Mouse (Mus musculus) MEL (cell line): Measurements from ENCODE around the gene Dnaic2. TPM values are rescaled to one million over a fixed set of nuclear protein-coding genes. Genes with fewer than 3 reads are reported as not detected.

Source experiments
- DNase-seq: peaks from one replicate; pipeline ENCODE4 v3.0.0; 2011; ENCODE audit warnings: low read depth, low spot score
- H3K27ac ChIP-seq: 2 replicates; pipeline ENCODE4 v1.5.1; 2012; ENCODE audit warnings: low read depth, mild to moderate bottlenecking, control low read depth, low read length, moderate library complexity; ENCODE audit not compliant: control insufficient read depth
- H3K27me3 ChIP-seq, 2 experiments: fragments of 150-350 bp in 1 of 2; sonication (generic) in 1 of 2; 2 replicates each; pipeline ENCODE4 v1.6.1; 2012; ENCODE audit warnings: low read length in 2 of 2, mild to moderate bottlenecking in 2 of 2, improper control_type of control experiment in 1 of 2, moderate library complexity in 1 of 2; ENCODE audit not compliant: insufficient read depth in 2 of 2, control insufficient read depth in 1 of 2
- H3K36me3 ChIP-seq, 2 experiments: 2 replicates each; pipeline ENCODE4 v1.6.1; 2012 to 2014; ENCODE audit warnings: low read length in 2 of 2, improper control_type of control experiment in 1 of 2, inconsistent platforms in 1 of 2, mild to moderate bottlenecking in 1 of 2; ENCODE audit not compliant: insufficient read depth in 2 of 2, control insufficient read depth in 1 of 2
- H3K4me1 ChIP-seq, 2 experiments: fragments of 150-350 bp in 1 of 2; sonication (generic) in 1 of 2; 2 replicates each; pipeline ENCODE4 v1.6.1; 2012; ENCODE audit warnings: low read length in 2 of 2, improper control_type of control experiment in 1 of 2, mild to moderate bottlenecking in 1 of 2; ENCODE audit not compliant: insufficient read depth in 2 of 2, control insufficient read depth in 1 of 2
- H3K4me3 ChIP-seq, 2 experiments: fragments of 150-350 bp in 1 of 2; sonication (generic) in 1 of 2; 2 replicates each; pipeline ENCODE4 v1.5.1; 2012; ENCODE audit warnings: low read depth in 2 of 2, low read length in 2 of 2, mild to moderate bottlenecking in 2 of 2, moderate library complexity in 2 of 2, control low read depth in 1 of 2, improper control_type of control experiment in 1 of 2; ENCODE audit not compliant: control insufficient read depth in 1 of 2, insufficient read depth in 1 of 2
- H3K79me2 ChIP-seq: 2 replicates; pipeline ENCODE4 v1.6.1; 2012; ENCODE audit warnings: mild to moderate bottlenecking, low read length, moderate library complexity; ENCODE audit not compliant: control insufficient read depth, poor library complexity, insufficient read depth
- H3K9ac ChIP-seq: 2 replicates; pipeline ENCODE4 v1.6.1; 2012; ENCODE audit warnings: low read depth, mild to moderate bottlenecking, control low read depth, low read length, moderate library complexity; ENCODE audit not compliant: control insufficient read depth, poor library complexity, severe bottlenecking
- H3K9me3 ChIP-seq: fragments of 150-350 bp; sonication (generic); replicated peaks from 2 replicates; pipeline ENCODE4 v1.6.1; 2012; ENCODE audit warnings: mild to moderate bottlenecking, low read length, improper control_type of control experiment, moderate library complexity; ENCODE audit not compliant: insufficient read depth
- BHLHE40 ChIP-seq: IDR thresholded peaks from 2 replicates; pipeline ENCODE4 v1.6.1; 2012; ENCODE audit warnings: low read depth, mild to moderate bottlenecking, inconsistent platforms, low read length, improper control_type of control experiment, borderline replicate concordance
- CHD2 ChIP-seq: IDR thresholded peaks from 2 replicates; pipeline ENCODE4 v1.6.1; 2011; ENCODE audit warnings: low read length, improper control_type of control experiment
- E2F4 ChIP-seq: IDR thresholded peaks from 2 replicates; pipeline ENCODE4 v1.6.1; 2011; ENCODE audit warnings: low read depth, low read length, improper control_type of control experiment, borderline replicate concordance
- EP300 ChIP-seq, 2 experiments: IDR thresholded peaks; 2 replicates each; pipeline ENCODE4 v1.6.1; 2011; ENCODE audit warnings: improper control_type of control experiment in 2 of 2, low read length in 2 of 2, low read depth in 1 of 2, mild to moderate bottlenecking in 1 of 2
- GABPA ChIP-seq: IDR thresholded peaks from 2 replicates; pipeline ENCODE4 v1.6.1; 2012; ENCODE audit warnings: low read depth, mild to moderate bottlenecking, inconsistent platforms, low read length, improper control_type of control experiment, moderate library complexity
- HCFC1 ChIP-seq: IDR thresholded peaks from 2 replicates; pipeline ENCODE4 v1.6.1; 2012; ENCODE audit warnings: low read depth, mild to moderate bottlenecking, inconsistent platforms, low read length, improper control_type of control experiment, moderate library complexity
- KAT2A ChIP-seq: conservative IDR thresholded peaks from 2 replicates; pipeline ENCODE4 v1.6.1; 2012; ENCODE audit warnings: low read depth, low read length, improper control_type of control experiment, inconsistent platforms
- MXI1 ChIP-seq: IDR thresholded peaks from 2 replicates; pipeline ENCODE4 v1.6.1; 2011; ENCODE audit warnings: mild to moderate bottlenecking, low read depth, low read length, improper control_type of control experiment
- NELFE ChIP-seq: IDR thresholded peaks from 2 replicates; pipeline ENCODE4 v1.6.1; 2011; ENCODE audit warnings: low read depth, low read length, improper control_type of control experiment
- RCOR1 ChIP-seq: IDR thresholded peaks from 2 replicates; pipeline ENCODE4 v1.6.1; 2012; ENCODE audit warnings: low read depth, mild to moderate bottlenecking, inconsistent platforms, low read length, improper control_type of control experiment
- SIN3A ChIP-seq: IDR thresholded peaks from 2 replicates; pipeline ENCODE4 v1.6.1; 2012; ENCODE audit warnings: low read length, improper control_type of control experiment, inconsistent platforms
- TAL1 ChIP-seq: IDR thresholded peaks from 2 replicates; pipeline ENCODE4 v1.6.1; 2012; ENCODE audit warnings: mild to moderate bottlenecking, inconsistent platforms, low read length, moderate library complexity, mixed read lengths
- USF1 ChIP-seq: IDR thresholded peaks from 2 replicates; pipeline ENCODE4 v1.6.1; 2014; ENCODE audit warnings: low read depth, mild to moderate bottlenecking, inconsistent platforms, low read length, improper control_type of control experiment, moderate library complexity
- ZNF384 ChIP-seq: IDR thresholded peaks from 2 replicates; pipeline ENCODE4 v1.6.1; 2012; ENCODE audit warnings: low read depth, mild to moderate bottlenecking, inconsistent platforms, low read length, improper control_type of control experiment
- polyA plus RNA-seq, 2 experiments: library from polyadenylated mRNA; stranded (reverse) in 1 of 2; unstranded in 1 of 2; fragments of >175 nt in 1 of 2; fragments of >200 nt in 1 of 2; gene quantifications; 2 replicates each; pipeline versions ENCODE4 v1.2.1 to v1.2.4; 2012; ENCODE audit warnings: low replicate concordance in 2 of 2, low read depth in 1 of 2; ENCODE audit not compliant: insufficient read length in 2 of 2, insufficient read depth in 1 of 2, missing spikeins in 1 of 2
- total RNA-seq: library from RNA; depleted of rRNA; stranded (reverse); fragments of 300-350 nt; gene quantifications from 2 replicates; pipeline ENCODE4 v1.2.3, GENCODE M21; 2012

Dnaic2 gene
- total and polyA plus RNA-seq, 3 experiments: not detected

DNA sequence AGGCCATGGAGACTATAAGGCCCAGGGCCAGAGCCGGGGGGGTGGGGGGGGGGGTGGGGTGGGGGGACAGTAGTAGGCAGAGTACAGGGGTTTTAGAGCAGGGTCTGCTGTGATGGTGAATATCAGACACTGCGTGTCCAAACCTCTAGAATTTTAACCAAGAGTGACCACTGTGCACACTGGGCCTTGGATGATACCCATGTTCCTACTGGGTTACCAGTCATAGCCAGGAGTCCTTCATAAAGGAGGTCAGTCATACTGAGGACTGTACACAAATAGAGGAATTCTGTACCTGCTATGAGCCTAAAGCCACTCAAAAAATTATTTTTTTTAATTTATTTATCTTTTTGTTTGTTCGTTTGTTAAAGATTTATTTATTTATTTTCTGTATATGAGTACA lies 38.5 kb upstream of the Dnaic2 start:
- no peak overlapping the region for H3K4me3 ChIP-seq
- TF ChIP-seq EP300 (IDR thresholded peaks at IDR 0.05; ENCODE audit: low read depth in 1 of 2, low read length in 2 of 2) (no peak), CHD2 (no peak)
- H3K36me3 ChIP-seq: peaks cover 0 to 5% of the 10 kb centered on the region in 2 experiments; a peak in 2 of 4 replicates
- no peak overlapping the region for H3K27ac ChIP-seq
- H3K9ac ChIP-seq: no peak overlapping the region
- H3K27me3 ChIP-seq: no peaks in the 10 kb centered on the region
- no peaks in the 10 kb centered on the region for H3K79me2 ChIP-seq
- DNase-seq: no peak
- no peaks in the 10 kb centered on the region for H3K9me3 ChIP-seq
- peaks cover 4 to 10% of the 10 kb centered on the region in 2 experiments for H3K4me1 ChIP-seq

DNA sequence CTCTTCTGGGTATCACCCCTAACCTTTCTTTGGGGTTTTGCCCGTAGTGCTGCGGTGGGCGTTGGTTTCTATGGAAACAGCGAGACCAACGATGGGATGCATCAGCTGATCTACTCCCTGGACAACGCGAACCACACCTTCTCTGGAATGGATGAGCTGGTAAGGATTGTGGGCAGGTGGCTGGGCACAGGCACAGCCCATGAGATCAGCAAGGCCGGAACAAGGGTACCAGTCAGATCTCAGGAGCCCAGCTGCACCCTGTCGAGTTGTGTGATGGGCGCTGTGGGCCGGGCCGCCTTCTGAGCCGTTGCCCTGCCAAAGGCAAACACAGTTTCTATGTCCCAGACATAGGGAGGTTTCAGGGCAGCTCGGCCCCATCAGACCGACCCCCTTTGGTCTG lies 37.0 kb upstream of the Dnaic2 start:
- no peak for TF ChIP-seq KAT2A
- no peak for TF ChIP-seq RCOR1
- TF ChIP-seq NELFE: no peak
- H3K27me3 ChIP-seq: no peaks in the 10 kb centered on the region
- no peak overlapping the region for H3K27ac ChIP-seq
- no peaks in the 10 kb centered on the region for H3K4me1 ChIP-seq
- no peaks in the 10 kb centered on the region for H3K79me2 ChIP-seq
- no peak overlapping the region for H3K4me3 ChIP-seq
- H3K9ac ChIP-seq: no peak overlapping the region
- no peaks in the 10 kb centered on the region for H3K36me3 ChIP-seq
- DNase-seq: no peak
- no peaks in the 10 kb centered on the region for H3K9me3 ChIP-seq

DNA sequence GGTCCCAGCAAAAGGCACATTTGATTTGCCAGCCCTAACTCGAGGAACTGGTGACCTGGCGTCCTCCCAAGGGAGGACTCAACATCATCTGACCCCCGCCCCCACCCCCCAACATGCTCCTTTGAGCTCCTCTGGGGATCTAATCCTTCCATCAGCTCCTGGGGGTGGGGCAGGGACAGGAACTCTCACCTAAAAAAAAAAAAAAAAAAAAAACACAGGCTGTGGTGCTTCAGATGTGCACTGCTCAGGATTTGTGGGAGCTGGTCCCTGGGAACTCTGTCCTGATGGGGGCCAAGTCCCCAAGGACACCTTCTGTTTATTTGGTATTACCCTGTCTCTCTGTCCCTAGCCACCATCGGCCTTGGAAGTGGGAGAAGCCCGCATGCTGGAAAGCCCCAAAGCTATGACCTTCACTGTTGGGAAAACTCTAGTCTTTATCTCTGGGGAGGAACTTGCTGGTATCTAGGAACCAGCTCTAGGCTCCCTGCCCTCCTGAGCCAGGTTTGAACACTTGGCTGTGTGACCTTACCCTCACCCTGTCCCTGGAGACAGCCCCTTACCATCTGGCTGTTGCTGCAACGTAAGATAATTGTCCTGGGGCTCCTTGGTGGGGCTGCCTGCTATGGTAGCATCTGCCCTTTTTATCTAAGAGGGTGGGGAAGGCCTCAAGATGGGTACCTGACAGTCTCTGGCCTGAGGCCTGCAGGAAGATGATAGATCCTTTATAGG lies 35.6 kb upstream of the Dnaic2 start:
- no peaks in the 10 kb centered on the region for H3K27me3 ChIP-seq

DNA sequence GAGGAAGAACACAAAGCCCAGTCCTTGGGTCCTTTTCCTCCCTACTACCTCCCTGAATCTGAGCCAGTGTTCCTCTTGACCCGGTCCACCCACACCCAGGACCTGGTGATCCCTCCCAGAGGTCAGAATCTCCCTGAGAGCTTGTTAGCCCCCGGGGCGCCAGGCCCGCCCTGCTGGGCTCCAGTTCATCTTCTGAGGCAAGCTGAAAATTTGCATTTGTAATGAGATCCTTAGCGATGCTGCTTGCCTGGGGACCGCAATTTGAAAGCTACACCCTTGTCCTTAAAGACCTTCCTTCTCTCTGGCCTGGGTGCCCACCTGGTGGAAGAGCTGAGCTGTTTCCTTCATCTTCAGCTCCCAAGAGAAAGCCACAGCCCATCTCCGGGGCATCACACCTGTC lies 34.6 kb upstream of the Dnaic2 start:
- no peaks in the 10 kb centered on the region for H3K79me2 ChIP-seq
- no peaks in the 10 kb centered on the region for H3K9me3 ChIP-seq
- H3K36me3 ChIP-seq: no peaks in the 10 kb centered on the region
- TF ChIP-seq MXI1: no peak
- TF ChIP-seq SIN3A: no peak
- no peak for TF ChIP-seq NELFE
- TF ChIP-seq GABPA: no peak
- no peak for TF ChIP-seq E2F4
- TF ChIP-seq TAL1: no peak
- no peak for TF ChIP-seq USF1
- no peak for TF ChIP-seq HCFC1
- TF ChIP-seq, all 39 proteins: peak for 0
- DNase-seq: no peak
- H3K4me3 ChIP-seq: no peak overlapping the region
- no peaks in the 10 kb centered on the region for H3K27me3 ChIP-seq
- H3K27ac ChIP-seq: no peak overlapping the region
- no peak overlapping the region for H3K9ac ChIP-seq
- no peaks in the 10 kb centered on the region for H3K4me1 ChIP-seq

More for the DNA sequence above, 35.6 kb upstream of the Dnaic2 start:
- no peaks in the 10 kb centered on the region for H3K79me2 ChIP-seq
- H3K9ac ChIP-seq: no peak overlapping the region
- H3K36me3 ChIP-seq: no peaks in the 10 kb centered on the region
- no peaks in the 10 kb centered on the region for H3K9me3 ChIP-seq
- no peak overlapping the region for H3K4me3 ChIP-seq
- no peak for DNase-seq
- no peaks in the 10 kb centered on the region for H3K4me1 ChIP-seq
- peak; percentile 75 for TF ChIP-seq ZNF384
- no peak for TF ChIP-seq BHLHE40
- TF ChIP-seq EP300 (IDR thresholded peaks at IDR 0.05; ENCODE audit: low read depth in 1 of 2, low read length in 2 of 2): peak in 1 of 2 experiments; percentile 24; a peak in 1 of 4 replicates
- no peak overlapping the region for H3K27ac ChIP-seq
